Mouse (Mus musculus) lung, postnatal 0 days (tissue): ENCODE measurements around the gene Bnc1.

Experiments used
- CTCF ChIP-seq: IDR thresholded peaks from 2 replicates; pipeline ENCODE4 v1.5.1; 2016; ENCODE audit warnings: antibody characterized with exemption, mild to moderate bottlenecking
- EP300 ChIP-seq: IDR thresholded peaks from 2 replicates; pipeline ENCODE4 v1.6.1; 2016; ENCODE audit warnings: antibody characterized with exemption, mild to moderate bottlenecking, control low read depth

GRCm38 (mm10) chr7:81934806-81935205 lies 57.3 kb downstream of the Bnc1 start:
- TF ChIP-seq CTCF (no peak), EP300 (no peak)
